26 mouse cellular contexts compared by ENCODE assay signal in the genomic region with DNA sequence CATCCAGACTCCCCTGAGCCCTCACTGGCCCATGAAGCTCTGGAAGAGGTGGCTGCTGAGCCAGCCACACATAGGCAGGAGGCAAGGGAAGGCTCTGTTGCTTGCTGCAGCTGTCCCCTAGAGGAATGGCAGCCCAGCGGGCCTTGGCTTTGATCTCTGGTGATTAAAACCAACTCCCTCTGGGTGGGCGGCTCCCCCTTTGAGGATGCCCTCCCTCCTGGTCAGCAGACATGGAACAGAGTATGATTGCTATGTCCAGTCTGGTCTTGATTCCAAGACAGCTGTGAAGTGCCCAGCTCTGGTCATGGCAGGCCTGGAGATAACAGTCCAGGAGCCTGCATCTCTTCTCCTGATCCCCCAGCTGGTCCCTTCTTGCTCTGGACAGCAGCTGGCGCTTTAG.
DNase-seq lines count a peak whose midpoint lies in the region; ATAC-seq and TF ChIP-seq lines count a peak whose summit lies in the region.
"Had no signal": no experiment of that assay in that cellular context is flagged by ENCODE, and none has a peak within 500 bp of the region (broad histone marks: within the 10 kb centered on the region; RNA-seq: fewer than 3 reads in every experiment).

No protein-coding gene starts in this region.

- intact Hi-C loops in gastrocnemius, adult 2 months (cut with DNase I) = no loop called here

- peaks cover 100% of the 10 kb centered on the region for H3K27me3 ChIP-seq in forebrain, embryonic 10.5 days (ENCODE audit: poor library complexity, severe bottlenecking)
- H3K27me3 ChIP-seq in forebrain, embryonic 16.5 days (replicated peaks; ENCODE audit: control insufficient read depth, insufficient read depth, low read length) = peaks cover 11% of the 10 kb centered on the region
- peaks cover 17% of the 10 kb centered on the region; the same call in 1 of the 2 replicates for H3K27me3 ChIP-seq in limb, embryonic 14.5 days (ENCODE audit: control insufficient read depth, insufficient read depth, low read length)

- DNase-seq in forebrain, embryonic 10.5 days (ENCODE audit: extremely low spot score, low spot score) = no peak
- peak; percentile 88 for DNase-seq in MN1 (ENCODE audit: low spot score)
- peak; percentile 60 for DNase-seq in forelimb bud, embryonic 11.5 days (ENCODE audit: low read depth, low spot score)
- DNase-seq in limb, embryonic 14.5 days (ENCODE audit: low spot score) = no peak
- no peak for DNase-seq in gastrocnemius, adult 2 months
- no peak for DNase-seq in right cerebral cortex, postnatal 25 days
- DNase-seq: adrenal gland, postnatal 36 days; cerebellum, adult 2 months; cerebellum, postnatal 14 days; heart, postnatal 10 days; kidney, adult 18-20 months; kidney, postnatal 4 days; liver; lung, adult 2 months; lung, postnatal 10 days had no signal

- H3K27ac ChIP-seq in forebrain, embryonic 10.5 days = peak overlapping the region; percentile 20; the same call in 1 of the 2 replicates
- no peak overlapping the region for H3K27ac ChIP-seq in forebrain, embryonic 16.5 days (ENCODE audit: low read length)
- no peak overlapping the region for H3K27ac ChIP-seq in limb, embryonic 14.5 days (replicated peaks; ENCODE audit: low read depth, low read length)
- H3K27ac ChIP-seq in gastrocnemius, adult 2 months = no peak overlapping the region
- H3K27ac ChIP-seq: embryonic facial prominence, embryonic 12.5 days; forebrain, embryonic 12.5 days; heart, embryonic 13.5 days; liver, embryonic 14.5 days; macrophage; neural tube, embryonic 13.5 days; stomach, embryonic 15.5 days had no signal

- no peak for TF ChIP-seq POLR2A in limb, embryonic 14.5 days (IDR thresholded peaks at IDR 0.05; ENCODE audit: borderline replicate concordance, extremely low read depth, insufficient read depth, insufficient read length)

- H3K36me3 ChIP-seq in forebrain, embryonic 10.5 days (replicated peaks) = no peaks in the 10 kb centered on the region
- no peaks in the 10 kb centered on the region for H3K36me3 ChIP-seq in forebrain, embryonic 16.5 days (ENCODE audit: control insufficient read depth, insufficient read depth)
- H3K36me3 ChIP-seq in limb, embryonic 14.5 days (ENCODE audit: control insufficient read depth, insufficient read depth, low read length) = no peaks in the 10 kb centered on the region
- H3K36me3 ChIP-seq: embryonic facial prominence, embryonic 12.5 days; forebrain, embryonic 12.5 days; heart, embryonic 13.5 days; neural tube, embryonic 13.5 days; stomach, embryonic 15.5 days had no signal

- H3K9me3 ChIP-seq in forebrain, embryonic 10.5 days = no peaks in the 10 kb centered on the region
- H3K9me3 ChIP-seq in forebrain, embryonic 16.5 days (ENCODE audit: control insufficient read depth, low read length) = no peaks in the 10 kb centered on the region
- no peaks in the 10 kb centered on the region for H3K9me3 ChIP-seq in limb, embryonic 14.5 days (ENCODE audit: control insufficient read depth, low read length)
- H3K9me3 ChIP-seq: embryonic facial prominence, embryonic 12.5 days; forebrain, embryonic 12.5 days; heart, embryonic 13.5 days; neural tube, embryonic 13.5 days; stomach, embryonic 15.5 days had no signal

- H3K4me1 ChIP-seq in forebrain, embryonic 10.5 days = peaks cover 71% of the 10 kb centered on the region
- H3K4me1 ChIP-seq in forebrain, embryonic 16.5 days (replicated peaks; ENCODE audit: control insufficient read depth, insufficient read depth, low read length) = peaks cover 3% of the 10 kb centered on the region
- H3K4me1 ChIP-seq in limb, embryonic 14.5 days (ENCODE audit: control insufficient read depth, insufficient read depth, low read length) = peaks cover 39% of the 10 kb centered on the region
- H3K4me1 ChIP-seq: stomach, embryonic 15.5 days had no signal

- no peak overlapping the region for H3K4me3 ChIP-seq in forebrain, embryonic 10.5 days
- no peak overlapping the region for H3K4me3 ChIP-seq in forebrain, embryonic 16.5 days (replicated peaks; ENCODE audit: low read length)
- H3K4me3 ChIP-seq in limb, embryonic 14.5 days (replicated peaks; ENCODE audit: low read length) = no peak overlapping the region
- no peak overlapping the region for H3K4me3 ChIP-seq in gastrocnemius, adult 2 months
- H3K4me3 ChIP-seq: embryonic facial prominence, embryonic 12.5 days; erythroblast, embryonic 14.5 days; forebrain, embryonic 12.5 days; heart, embryonic 13.5 days; neural tube, embryonic 13.5 days; stomach, embryonic 15.5 days had no signal

- 31% methylated on average over 3 of the region's 3 CpGs for WGBS in forebrain, embryonic 10.5 days
- 56% methylated on average over 3 of the region's 3 CpGs for WGBS in forebrain, embryonic 16.5 days
- WGBS in limb, embryonic 14.5 days = 19% methylated on average over 3 of the region's 3 CpGs

- TF ChIP-seq CTCF in gastrocnemius, adult 2 months (IDR thresholded peaks at IDR 0.05) = no peak

- H3K9ac ChIP-seq in forebrain, embryonic 16.5 days (replicated peaks; ENCODE audit: low read depth, low read length) = no peak overlapping the region
- H3K9ac ChIP-seq in limb, embryonic 14.5 days (ENCODE audit: low read depth, low read length, severe bottlenecking) = 0 out of 2 replicates have a peak overlapping the region, but pooled peaks have one; percentile 16
- H3K9ac ChIP-seq: embryonic facial prominence, embryonic 12.5 days; forebrain, embryonic 12.5 days; heart, embryonic 13.5 days; liver, embryonic 14.5 days; neural tube, embryonic 13.5 days; stomach, embryonic 15.5 days had no signal

- H3K4me2 ChIP-seq in forebrain, embryonic 16.5 days (ENCODE audit: low read length) = no peak overlapping the region
- no peak overlapping the region for H3K4me2 ChIP-seq in limb, embryonic 14.5 days (replicated peaks; ENCODE audit: low read depth, low read length, severe bottlenecking)
- H3K4me2 ChIP-seq: embryonic facial prominence, embryonic 12.5 days; forebrain, embryonic 12.5 days; heart, embryonic 13.5 days; neural tube, embryonic 13.5 days; stomach, embryonic 15.5 days had no signal

- no peak for ATAC-seq in forebrain, embryonic 16.5 days
- ATAC-seq in limb, embryonic 14.5 days (ENCODE audit: low FRiP score, low read depth) = peak; percentile 33; the same call in 1 of the 2 replicates
- ATAC-seq: hindbrain, embryonic 16.5 days; midbrain, embryonic 16.5 days had no signal

Comparison
In these comparisons a context has a peak if more than half of its experiments do, and no peak if none do; other contexts are left out.
1. DNase-seq: peak in MN1 (single experiment) and forelimb bud, embryonic 11.5 days (single experiment); none in forebrain, embryonic 10.5 days (single experiment), limb, embryonic 14.5 days (single experiment), gastrocnemius, adult 2 months (single experiment) and right cerebral cortex, postnatal 25 days (single experiment).